Mouse (Mus musculus) CH12F3 (cell line): ENCODE data around the gene Fam222b.

ENCODE experiments used
- in situ Hi-C: fragments of 300-500 bp; cut with MboI; formaldehyde crosslinking; loops from 2 replicates; pipeline ENCODE4 v1.14.3; 2020; ENCODE audit warnings: low sequenced_read_pairs

Fam222b gene

DNA sequence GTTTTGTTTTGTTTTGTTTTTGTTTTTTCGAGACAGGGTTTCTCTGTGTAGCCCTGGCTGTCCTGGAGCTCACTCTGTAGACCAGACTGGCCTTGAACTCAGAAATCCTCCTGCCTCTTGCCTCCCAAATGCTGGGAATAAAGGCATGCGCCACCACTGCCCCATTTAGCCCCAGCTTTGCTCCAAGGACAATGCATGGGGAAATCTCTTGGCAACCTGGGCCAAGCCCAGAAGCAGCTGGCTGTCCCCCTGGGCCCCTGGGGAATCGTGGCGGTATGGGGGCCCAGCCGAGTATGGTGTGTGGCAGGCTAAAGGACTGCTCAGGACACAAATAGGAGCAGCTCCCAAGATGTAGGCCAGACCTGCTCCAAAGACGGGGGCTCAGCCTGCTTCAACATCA lies 109.8 kb downstream of the Fam222b start:
- in situ Hi-C loops = no loop called here

DNA sequence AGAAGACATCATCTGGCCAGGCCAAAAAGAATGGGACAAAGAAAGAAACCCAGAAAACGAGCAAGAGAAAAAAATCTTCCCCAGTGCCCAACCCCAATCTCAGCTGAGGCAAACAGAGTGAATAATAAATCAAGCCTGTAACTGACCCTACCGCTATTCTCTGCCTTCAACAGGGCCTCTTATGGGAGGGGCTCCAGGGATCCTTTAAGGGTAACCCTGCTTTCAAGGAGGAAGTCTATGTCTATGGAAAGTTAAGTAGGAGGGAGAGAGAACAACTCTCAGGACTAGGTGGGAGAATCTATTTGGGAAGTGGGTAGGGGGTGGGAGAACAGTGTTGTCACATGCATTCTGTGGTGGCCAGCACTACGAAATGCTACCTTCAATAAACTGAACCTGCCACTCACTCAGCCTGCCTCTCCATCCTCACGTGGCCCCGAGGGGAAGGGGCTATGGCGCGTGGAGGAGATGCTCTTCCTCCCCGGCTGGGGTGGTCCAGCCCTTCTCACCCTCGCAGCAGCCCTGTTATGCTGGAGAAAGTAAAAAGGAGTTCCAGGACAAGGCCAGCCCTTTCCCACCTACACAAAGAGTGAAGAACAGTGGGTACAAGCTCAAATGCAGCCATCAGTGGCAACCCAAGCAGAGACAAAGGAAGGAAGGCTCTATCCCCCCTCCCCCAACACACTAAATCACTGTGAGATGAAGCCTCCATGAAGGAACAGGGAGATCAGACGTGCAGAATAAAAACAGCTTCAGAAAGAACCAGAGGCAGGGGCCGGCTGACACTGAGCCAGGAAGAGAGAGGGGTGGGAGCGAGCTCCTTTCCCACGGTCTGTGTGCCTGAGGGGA lies 111.1 kb downstream of the Fam222b start:
- in situ Hi-C loops = no loop called here
